Mouse (Mus musculus): ENCODE measurements around the gene Sec1. TPM values are rescaled to one million over a fixed set of nuclear protein-coding genes. Genes with fewer than 3 reads are reported as not detected.

Sec1 gene
- total RNA-seq, 1 experiment, result 4.5 TPM

GRCm38 (mm10) chr7:45628364-45629294 is 65.6 kb downstream of the Sec1 start:
- in situ Hi-C loops (cut with MboI; ENCODE audit: low sequenced_read_pairs in 2 of 2, unreplicated experiment in 2 of 2), result no loop called here
- Histone ChIP-seq H3K4me3 (ENCODE audit: insufficient read depth in 1 of 2, low read depth in 1 of 2, low read length in 2 of 2, poor library complexity in 1 of 2, severe bottlenecking in 1 of 2) (peak overlapping the region; percentile 70 to 83), H3K27ac (ENCODE audit: insufficient read depth, low read depth, low read length, poor library complexity, severe bottlenecking) (no peak overlapping the region), H3K4me1 (ENCODE audit: control insufficient read depth in 2 of 2, insufficient read depth in 2 of 2, low read length in 2 of 2, poor library complexity in 1 of 2) (peaks cover 0 to 11% of the 10 kb centered on the region in 2 experiments; a peak in 1 of 4 replicates), H3K9me3 (ENCODE audit: control insufficient read depth, insufficient read depth, low read depth, low read length) (no peaks in the 10 kb centered on the region), H3K9ac (ENCODE audit: insufficient read depth, low read depth, low read length, poor library complexity, severe bottlenecking) (peak overlapping the region; percentile 77), H3K36me3 (ENCODE audit: control insufficient read depth, insufficient read depth, low read length, poor library complexity, severe bottlenecking) (no peaks in the 10 kb centered on the region)
- peak; percentile 78 for DNase-seq (ENCODE audit: low read depth, low spot score)
- TF ChIP-seq MAFK (IDR thresholded peaks at IDR 0.05; ENCODE audit: insufficient read depth, low read depth, low read length) (no peak), ZNF384 (IDR thresholded peaks at IDR 0.05; ENCODE audit: low read depth, low read length) (no peak), HCFC1 (IDR thresholded peaks at IDR 0.05; ENCODE audit: borderline replicate concordance, insufficient read depth, low read length) (0 out of 2 replicates have a peak, but pooled peaks have one; percentile 46), CHD2 (IDR thresholded peaks at IDR 0.05; ENCODE audit: low read depth, low read length) (no peak), ZC3H11A (IDR thresholded peaks at IDR 0.05; ENCODE audit: borderline replicate concordance, low read depth, low read length) (0 out of 2 replicates have a peak, but pooled peaks have one; percentile 5)

Other genes with a start within 250 kb of the Sec1 start
- 398 and 408 TPM in 2 replicates for gene Ftl1, start 234.5 kb downstream of the Sec1 start, total RNA-seq (2012; rRNA removed)
- gene Bax, start 227.5 kb downstream of the Sec1 start, total RNA-seq (2012; rRNA removed), result 388 and 591 TPM in 2 replicates
- 2.6 TPM in 2 replicates for gene Tulp2, start 212.5 kb downstream of the Sec1 start, total RNA-seq (2012; rRNA removed)
- gene Gm45808, start 207.6 kb downstream of the Sec1 start, total RNA-seq (2012; rRNA removed), result 0.71 TPM in 1 of 2 replicates, not detected in the other
- gene Dhdh, start 205.6 kb downstream of the Sec1 start, total RNA-seq (2012; rRNA removed), result 3.6 and 5.3 TPM in 2 replicates
- 131 and 178 TPM in 2 replicates for gene Nucb1, start 184.0 kb downstream of the Sec1 start, total RNA-seq (2012; rRNA removed)
- 31.4 and 37.9 TPM in 2 replicates for gene Ppp1r15a, start 168.1 kb downstream of the Sec1 start, total RNA-seq (2012; rRNA removed)
- 17.8 and 20.2 TPM in 2 replicates for gene Plekha4, start 168.1 kb downstream of the Sec1 start, total RNA-seq (2012; rRNA removed)
- 32.5 and 33.0 TPM in 2 replicates for gene Hsd17b14, start 139.5 kb downstream of the Sec1 start, total RNA-seq (2012; rRNA removed)
- 60.3 and 87.7 TPM in 2 replicates for gene Bcat2, start 124.2 kb downstream of the Sec1 start, total RNA-seq (2012; rRNA removed)
- 0.67 and 1.1 TPM in 2 replicates for gene Fgf21, start 78.9 kb downstream of the Sec1 start, total RNA-seq (2012; rRNA removed)
- 0.49 and 2.5 TPM in 2 replicates for gene Fut1, start 77.1 kb downstream of the Sec1 start, total RNA-seq (2012; rRNA removed)
- gene Izumo1, start 72.6 kb downstream of the Sec1 start, total RNA-seq (2012; rRNA removed), result 0.31 and 0.63 TPM in 2 replicates
- 5.3 and 8.6 TPM in 2 replicates for gene Rasip1, start 66.9 kb downstream of the Sec1 start, total RNA-seq (2012; rRNA removed)
- 0.71 and 0.74 TPM in 2 replicates for gene Mamstr, start 54.4 kb downstream of the Sec1 start, total RNA-seq (2012; rRNA removed)
- gene Fut2, start 28.0 kb downstream of the Sec1 start, total RNA-seq (2012; rRNA removed), result 0.27 and 0.37 TPM in 2 replicates
- 0.54 and 0.74 TPM in 2 replicates for gene Ntn5, start 10.4 kb downstream of the Sec1 start, total RNA-seq (2012; rRNA removed)
- gene Car11, start 5.4 kb upstream of the Sec1 start, total RNA-seq (2012; rRNA removed), result 4.4 and 7.9 TPM in 2 replicates
- gene Dbp, start 10.7 kb upstream of the Sec1 start, total RNA-seq (2012; rRNA removed), result 10.0 and 10.6 TPM in 2 replicates
- 3,487 and 5,312 TPM in 2 replicates for gene Rpl18, start 21.1 kb upstream of the Sec1 start, total RNA-seq (2012; rRNA removed)
- gene Sphk2, start 23.6 kb upstream of the Sec1 start, total RNA-seq (2012; rRNA removed), result 18.7 and 21.5 TPM in 2 replicates
- 6.1 and 6.6 TPM in 2 replicates for gene Fam83e, start 26.8 kb upstream of the Sec1 start, total RNA-seq (2012; rRNA removed)
- gene Spaca4, start 31.4 kb upstream of the Sec1 start, total RNA-seq (2012; rRNA removed), result 0.76 and 1.7 TPM in 2 replicates
- 7.2 and 9.5 TPM in 2 replicates for gene Lmtk3, start 89.3 kb upstream of the Sec1 start, total RNA-seq (2012; rRNA removed)
- gene Sult2b1, start 90.3 kb upstream of the Sec1 start, total RNA-seq (2012; rRNA removed), result 1.6 and 2.1 TPM in 2 replicates
- 96.2 and 113 TPM in 2 replicates for gene Cyth2, start 120.2 kb upstream of the Sec1 start, total RNA-seq (2012; rRNA removed)
- gene Kcnj14, start 130.4 kb upstream of the Sec1 start, total RNA-seq (2012; rRNA removed), result 1.6 and 2.6 TPM in 2 replicates
- 93.4 and 107 TPM in 2 replicates for gene Grwd1, start 136.5 kb upstream of the Sec1 start, total RNA-seq (2012; rRNA removed)
- 73.2 and 87.2 TPM in 2 replicates for gene Kdelr1, start 178.4 kb upstream of the Sec1 start, total RNA-seq (2012; rRNA removed)
- 0.67 and 0.90 TPM in 2 replicates for gene Grin2d, start 184.0 kb upstream of the Sec1 start, total RNA-seq (2012; rRNA removed)
- gene Syngr4, start 202.3 kb upstream of the Sec1 start, total RNA-seq (2012; rRNA removed), result 0.74 TPM in 1 of 2 replicates, not detected in the other
- gene Tmem143, start 202.5 kb upstream of the Sec1 start, total RNA-seq (2012; rRNA removed), result 26.0 and 34.8 TPM in 2 replicates
- gene Emp3, start 227.0 kb upstream of the Sec1 start, total RNA-seq (2012; rRNA removed), result 43.8 and 56.5 TPM in 2 replicates
- 7.7 and 12.5 TPM in 2 replicates for gene Ccdc114, start 229.7 kb upstream of the Sec1 start, total RNA-seq (2012; rRNA removed)